Comparison of ENCODE assay signal across 16 mouse cellular contexts in genomic region chr15:97754476-97754875, GRCm38 (mm10). TPM values are rescaled to one million over a fixed set of nuclear protein-coding genes. Genes with fewer than 3 reads are reported as not detected.
A peak's percentile ranks its signal among the peaks of the same experiment; 100 is the strongest.
DNase-seq lines count a peak whose midpoint lies in the region; ATAC-seq and TF ChIP-seq lines count a peak whose summit lies in the region.
"Had no signal": no experiment of that assay in that cellular context is flagged by ENCODE, and none has a peak within 500 bp of the region (broad histone marks: within the 10 kb centered on the region; RNA-seq: fewer than 3 reads in every experiment).

No protein-coding gene starts in this region.

- H3K27me3 ChIP-seq in heart, embryonic 10.5 days (ENCODE audit: insufficient read depth, poor library complexity, severe bottlenecking): peaks cover 22% of the 10 kb centered on the region
- H3K27me3 ChIP-seq in E14TG2a.4 (ENCODE audit: insufficient read depth, low read length): no peaks in the 10 kb centered on the region
- H3K27me3 ChIP-seq in embryonic facial prominence, embryonic 15.5 days: no peaks in the 10 kb centered on the region
- H3K27me3 ChIP-seq: hindbrain, embryonic 15.5 days; lung, embryonic 15.5 days had no signal

- peak overlapping the region; percentile 71 for H3K27ac ChIP-seq in heart, embryonic 10.5 days
- H3K27ac ChIP-seq in embryonic facial prominence, embryonic 15.5 days (replicated peaks): 0 out of 2 replicates have a peak overlapping the region, but pooled peaks have one; percentile 8
- H3K27ac ChIP-seq: hindbrain, embryonic 15.5 days; lung, embryonic 15.5 days; stomach, postnatal 0 days had no signal

- no peaks in the 10 kb centered on the region for H3K9me3 ChIP-seq in heart, embryonic 10.5 days
- no peaks in the 10 kb centered on the region for H3K9me3 ChIP-seq in E14TG2a.4 (ENCODE audit: low read length)
- no peaks in the 10 kb centered on the region for H3K9me3 ChIP-seq in embryonic facial prominence, embryonic 15.5 days (replicated peaks)
- H3K9me3 ChIP-seq: hindbrain, embryonic 15.5 days; lung, embryonic 15.5 days had no signal

- ATAC-seq in embryonic facial prominence, embryonic 15.5 days (ENCODE audit: insufficient number of reproducible peaks, low FRiP score, low TSS enrichment, low read depth): no peak
- ATAC-seq: activated CD4-positive, CD25-positive, alpha-beta regulatory T cell, adult 4 months had no signal

- no peak overlapping the region for H3K4me3 ChIP-seq in heart, embryonic 10.5 days
- H3K4me3 ChIP-seq in E14TG2a.4 (replicated peaks; ENCODE audit: low read length): 0 out of 2 replicates have a peak overlapping the region, but pooled peaks have one; percentile 41
- H3K4me3 ChIP-seq in embryonic facial prominence, embryonic 15.5 days (replicated peaks): no peak overlapping the region
- H3K4me3 ChIP-seq: hindbrain, embryonic 15.5 days; lung, embryonic 15.5 days had no signal

- peaks cover 51% of the 10 kb centered on the region for H3K4me1 ChIP-seq in heart, embryonic 10.5 days
- H3K4me1 ChIP-seq in E14TG2a.4 (replicated peaks; ENCODE audit: low read depth, low read length): peaks cover 47% of the 10 kb centered on the region
- peaks cover 36% of the 10 kb centered on the region for H3K4me1 ChIP-seq in embryonic facial prominence, embryonic 15.5 days

- intact Hi-C loops in heart, postnatal 25 days (cut with DNase I): no loop called here

- peaks cover 13% of the 10 kb centered on the region for H3K36me3 ChIP-seq in heart, embryonic 10.5 days
- H3K36me3 ChIP-seq in E14TG2a.4 (ENCODE audit: insufficient read depth, low read length): peaks cover 35% of the 10 kb centered on the region
- no peaks in the 10 kb centered on the region; the same call in 1 of the 2 replicates for H3K36me3 ChIP-seq in embryonic facial prominence, embryonic 15.5 days
- H3K36me3 ChIP-seq: hindbrain, embryonic 15.5 days had no signal

- no peak for DNase-seq in heart, embryonic 10.5 days (ENCODE audit: low spot score)
- no peak for DNase-seq in heart, postnatal 25 days (ENCODE audit: low spot score)
- DNase-seq in kidney, adult 9 months: peak; percentile 46
- DNase-seq in kidney, postnatal 14 days: no peak
- DNase-seq in right cerebral cortex, postnatal 25 days: no peak
- no peak for DNase-seq in cerebellum, postnatal 25 days
- DNase-seq: cerebellum, adult 18-20 months; kidney, postnatal 10 days; liver; right cerebral cortex, adult 18-20 months had no signal

- WGBS in heart, embryonic 10.5 days: 36% methylated on average over 6 of the region's 6 CpGs
- 53% methylated on average over 6 of the region's 6 CpGs for WGBS in embryonic facial prominence, embryonic 15.5 days

- no peak overlapping the region for H3K4me2 ChIP-seq in embryonic facial prominence, embryonic 15.5 days (replicated peaks)
- H3K4me2 ChIP-seq: hindbrain, embryonic 15.5 days; lung, embryonic 15.5 days had no signal

- no peak for TF ChIP-seq CTCF in E14TG2a.4 (conservative IDR thresholded peaks at IDR 0.05; ENCODE audit: low read length)

- no peak overlapping the region for H3K9ac ChIP-seq in embryonic facial prominence, embryonic 15.5 days
- H3K9ac ChIP-seq: hindbrain, embryonic 15.5 days; lung, embryonic 15.5 days had no signal

RNA-seq across cellular contexts. Expression of gene Rapgef3, which starts 13.3 kb away (rescaled TPM):
- polyA plus RNA-seq in heart, embryonic 10.5 days (2016; fragmentation: Nextera tagmentation; extraction: Ambion mirVana): 10.2 and 13.4 TPM in 2 replicates
- 10 to 100 TPM; 20.7 to 26.5 TPM for total RNA-seq in heart, postnatal 25 days (2021)
- polyA plus RNA-seq in embryonic facial prominence, embryonic 15.5 days (2015; fragmentation: Nextera tagmentation; extraction: Ambion mirVana): 11.8 and 12.9 TPM in 2 replicates
- polyA plus RNA-seq: activated CD4-positive, CD25-positive, alpha-beta regulatory T cell, adult 4 months had no signal

RNA-seq across cellular contexts. Expression of gene Endou, which starts 23.3 kb away (rescaled TPM):
- polyA plus RNA-seq in heart, embryonic 10.5 days (2016; fragmentation: Nextera tagmentation; extraction: Ambion mirVana): 0.11 and 0.18 TPM in 2 replicates
- 1 to 10 TPM; 1.4 to 1.8 TPM for total RNA-seq in heart, postnatal 25 days (2021)
- polyA plus RNA-seq in embryonic facial prominence, embryonic 15.5 days (2015; fragmentation: Nextera tagmentation; extraction: Ambion mirVana): 35.2 and 35.9 TPM in 2 replicates

RNA-seq across cellular contexts. Expression of gene Slc48a1, which starts 23.8 kb away (rescaled TPM):
- polyA plus RNA-seq in heart, embryonic 10.5 days (2016; fragmentation: Nextera tagmentation; extraction: Ambion mirVana): 32.1 and 41.1 TPM in 2 replicates
- total RNA-seq in heart, postnatal 25 days (2021): 10 to 100 TPM; 76.5 to 83.0 TPM
- polyA plus RNA-seq in embryonic facial prominence, embryonic 15.5 days (2015; fragmentation: Nextera tagmentation; extraction: Ambion mirVana): 51.2 and 52.7 TPM in 2 replicates

RNA-seq across cellular contexts. Expression of gene Rpap3, which starts 48.9 kb away (rescaled TPM):
- 24.0 and 27.1 TPM in 2 replicates for polyA plus RNA-seq in heart, embryonic 10.5 days (2016; fragmentation: Nextera tagmentation; extraction: Ambion mirVana)
- total RNA-seq in heart, postnatal 25 days (2021): 10 to 100 TPM; 12.8 to 14.3 TPM
- 19.7 and 24.0 TPM in 2 replicates for polyA plus RNA-seq in embryonic facial prominence, embryonic 15.5 days (2015; fragmentation: Nextera tagmentation; extraction: Ambion mirVana)

Comparison
In these comparisons a context has a peak if more than half of its experiments do, and no peak if none do; other contexts are left out.
1. RNA of gene Endou, which starts 23.3 kb away (polyA plus RNA-seq): 35.2 to 35.9 TPM in embryonic facial prominence, embryonic 15.5 days; 0.11 to 0.18 TPM in heart, embryonic 10.5 days; every median in the first group is over 10 times any median in the second.